Mouse (Mus musculus) forebrain, embryonic 16.5 days (tissue): ENCODE measurements around the gene Tph1. TPM values are rescaled to one million over a fixed set of nuclear protein-coding genes. Genes with fewer than 3 reads are reported as not detected.

Source experiments
- ATAC-seq: fragments of 200-750 bp; cut with Nextera tagmentation; 2 replicates; pipeline ENCODE4 v1.8.0; 2017; ENCODE audit warnings: mild to moderate bottlenecking, moderate library complexity
- H3K27ac ChIP-seq: fragments of 300-500 bp; sonication (generic); 2 replicates; pipeline ENCODE4 v1.5.1; 2014; ENCODE audit warnings: low read length, control low read depth
- H3K27me3 ChIP-seq: fragments of 300-500 bp; sonication (generic); replicated peaks from 2 replicates; pipeline ENCODE4 v1.6.1; 2014; ENCODE audit warnings: low read length; ENCODE audit not compliant: control insufficient read depth, insufficient read depth
- H3K36me3 ChIP-seq: fragments of 300-500 bp; sonication (generic); 2 replicates; pipeline ENCODE4 v1.6.1; 2014; ENCODE audit not compliant: control insufficient read depth, insufficient read depth
- H3K4me1 ChIP-seq: fragments of 300-500 bp; sonication (generic); replicated peaks from 2 replicates; pipeline ENCODE4 v1.6.1; 2014; ENCODE audit warnings: low read length; ENCODE audit not compliant: control insufficient read depth, insufficient read depth
- H3K4me2 ChIP-seq: fragments of 300-500 bp; sonication (generic); 2 replicates; pipeline ENCODE4 v1.6.1; 2014; ENCODE audit warnings: mild to moderate bottlenecking, low read length, control low read depth
- H3K4me3 ChIP-seq: fragments of 300-500 bp; sonication (generic); replicated peaks from 2 replicates; pipeline ENCODE4 v1.5.1; 2014; ENCODE audit warnings: mild to moderate bottlenecking, low read length, control low read depth
- H3K9ac ChIP-seq: fragments of 300-500 bp; sonication (generic); replicated peaks from 2 replicates; pipeline ENCODE4 v1.6.1; 2014; ENCODE audit warnings: low read depth, low read length, control low read depth
- H3K9me3 ChIP-seq: fragments of 300-500 bp; sonication (generic); 2 replicates; pipeline ENCODE4 v1.6.1; 2016; ENCODE audit warnings: low read length; ENCODE audit not compliant: control insufficient read depth
- WGBS: fragments of 180-500 bp; shearing (Covaris S2); extraction: QIAGEN DNeasy Blood & Tissue Kit; methylation state at CpG from one replicate; pipeline ENCODE4 v1.1.7; 2014; 5-methylcytosine and 5-hydroxymethylcytosine counted together
- polyA plus RNA-seq: library from polyadenylated mRNA; unstranded; fragments of >200 nt; fragmentation: Nextera tagmentation; extraction: Ambion mirVana; gene quantifications from 2 replicates; pipeline ENCODE4 v1.2.1, GENCODE M21; 2015

Gene Tph1
- polyA plus RNA-seq, 1 experiment from 2014 or later: 0.35 TPM

DNA sequence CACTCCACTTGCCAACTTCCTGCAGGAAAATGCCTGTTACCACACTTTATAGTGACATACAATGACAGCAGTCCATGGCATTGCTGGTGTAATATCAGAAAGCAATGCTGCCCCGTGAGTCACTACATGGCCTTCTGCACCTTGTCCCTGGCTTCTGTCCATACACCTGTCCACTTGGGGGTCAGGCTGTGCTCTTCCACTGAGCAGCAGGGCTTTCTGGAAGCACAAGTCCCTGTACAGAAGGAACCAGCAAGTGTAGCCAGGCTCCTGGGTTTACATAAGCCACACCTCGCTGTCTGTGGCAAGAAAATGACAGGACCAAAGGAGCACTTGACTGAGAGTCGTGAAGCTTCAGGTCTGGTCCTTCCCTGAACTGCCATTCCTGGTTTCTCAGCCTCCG lies 63.0 kb downstream of the Tph1 start:
- H3K4me3 ChIP-seq: no peak overlapping the region
- ATAC-seq: no peak
- H3K27me3 ChIP-seq: no peaks in the 10 kb centered on the region
- no peak overlapping the region for H3K27ac ChIP-seq
- WGBS: 90% methylated on average over 4 of the region's 4 CpGs
- no peak overlapping the region for H3K9ac ChIP-seq
- H3K4me1 ChIP-seq: peaks cover 13% of the 10 kb centered on the region
- H3K9me3 ChIP-seq: no peaks in the 10 kb centered on the region
- no peaks in the 10 kb centered on the region for H3K36me3 ChIP-seq
- H3K4me2 ChIP-seq: no peak overlapping the region

- ATAC-seq: peak; percentile 44
- no peak overlapping the region for H3K4me2 ChIP-seq
- peaks cover 19% of the 10 kb centered on the region for H3K4me1 ChIP-seq
- no peak overlapping the region for H3K9ac ChIP-seq
- H3K4me3 ChIP-seq: no peak overlapping the region
- no peaks in the 10 kb centered on the region for H3K27me3 ChIP-seq
- no peak overlapping the region for H3K27ac ChIP-seq
- H3K36me3 ChIP-seq: no peaks in the 10 kb centered on the region
- WGBS: 52% methylated on average over 11 of the region's 11 CpGs
- no peaks in the 10 kb centered on the region for H3K9me3 ChIP-seq
Measured at GRCm38 (mm10) chr7:46607428-46608055, 64.8 kb downstream of the Tph1 start.

DNA sequence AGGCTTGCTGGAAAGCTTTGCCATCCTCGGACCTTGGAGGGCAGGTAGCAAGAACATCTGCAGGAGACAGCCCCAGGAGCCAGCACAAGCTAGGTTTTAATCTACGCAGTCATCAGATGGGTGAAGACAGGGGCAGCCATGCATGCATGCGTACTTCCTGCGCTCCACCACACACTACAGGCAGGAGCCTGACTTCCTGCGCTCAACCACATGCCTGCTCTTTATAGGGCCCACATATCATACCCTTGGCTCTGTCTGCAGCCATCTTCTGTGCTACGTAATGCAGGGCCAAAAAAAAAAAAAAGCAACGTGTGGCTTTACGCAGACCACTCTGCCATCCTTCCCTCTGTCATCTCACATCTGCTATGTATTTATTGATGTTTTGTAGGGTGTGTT lies 65.3 kb downstream of the Tph1 start:
- Histone ChIP-seq H3K36me3 (no peaks in the 10 kb centered on the region), H3K4me2 (no peak overlapping the region), H3K4me1 (peaks cover 22% of the 10 kb centered on the region), H3K9me3 (no peaks in the 10 kb centered on the region), H3K4me3 (no peak overlapping the region), H3K9ac (no peak overlapping the region), H3K27me3 (no peaks in the 10 kb centered on the region), H3K27ac (no peak overlapping the region)
- 68% methylated on average over 8 of the region's 8 CpGs for WGBS
- peak; percentile 47 for ATAC-seq

DNA sequence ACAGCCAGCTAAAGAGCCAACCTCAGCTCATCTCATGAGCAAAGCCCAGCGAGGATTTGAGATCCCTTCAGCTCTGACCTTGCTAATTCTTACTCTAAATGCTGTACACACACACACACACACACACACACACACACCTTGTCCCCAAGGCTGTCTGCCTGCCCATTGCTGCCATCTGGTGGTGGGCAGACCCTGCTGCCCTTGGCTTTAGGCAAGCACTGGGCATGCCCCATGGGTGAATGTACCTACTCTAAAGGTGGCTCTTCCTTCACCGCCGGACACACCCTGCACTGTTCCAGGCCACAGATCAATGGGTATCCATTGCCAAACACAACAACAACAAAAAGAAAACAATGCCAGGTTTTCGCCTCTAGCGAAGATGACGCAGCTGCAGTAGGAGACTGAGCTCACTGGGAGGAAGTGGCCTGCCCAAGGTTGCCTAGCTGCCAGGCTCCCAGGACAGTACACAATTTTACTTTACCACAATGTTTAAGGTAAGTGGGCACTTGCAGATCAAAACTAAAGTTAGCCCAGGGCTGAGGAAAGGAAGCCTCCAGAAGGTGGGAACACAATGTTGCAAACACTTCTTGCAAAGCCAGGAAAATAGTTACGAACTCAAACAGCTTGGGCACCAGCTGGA lies 65.8 kb downstream of the Tph1 start:
- no peak overlapping the region for H3K4me3 ChIP-seq
- no peaks in the 10 kb centered on the region for H3K9me3 ChIP-seq
- no peak overlapping the region for H3K27ac ChIP-seq
- no peak overlapping the region for H3K9ac ChIP-seq
- ATAC-seq: 0 out of 2 replicates have a peak, but pooled peaks have one; percentile 17
- H3K36me3 ChIP-seq: no peaks in the 10 kb centered on the region
- H3K4me1 ChIP-seq: peaks cover 24% of the 10 kb centered on the region
- H3K27me3 ChIP-seq: no peaks in the 10 kb centered on the region
- 78% methylated on average over 7 of the region's 7 CpGs for WGBS
- no peak overlapping the region for H3K4me2 ChIP-seq

DNA sequence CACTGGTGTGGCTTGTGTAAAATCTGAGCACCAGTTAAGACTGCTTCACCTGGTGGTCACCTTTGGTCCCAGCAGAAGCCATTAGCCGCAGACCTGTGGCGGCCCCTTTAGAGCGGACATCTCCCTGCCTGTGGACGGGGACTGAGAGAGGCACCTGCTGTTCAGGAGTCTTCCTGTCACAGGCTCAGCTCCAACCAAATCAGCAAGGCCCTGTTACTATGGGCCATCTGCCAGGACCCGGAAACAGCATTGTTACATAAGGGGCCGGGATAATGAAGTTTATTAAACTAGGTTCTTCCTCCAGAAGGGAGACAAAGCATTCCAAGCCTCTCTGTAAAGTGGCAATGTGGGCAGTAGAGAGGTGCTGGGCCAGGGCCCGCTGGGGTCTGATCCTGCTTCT lies 69.3 kb downstream of the Tph1 start:
- 51% methylated on average over 7 of the region's 7 CpGs for WGBS
- Histone ChIP-seq H3K9me3 (no peaks in the 10 kb centered on the region), H3K4me1 (peaks cover 33% of the 10 kb centered on the region), H3K27me3 (no peaks in the 10 kb centered on the region), H3K4me3 (no peak overlapping the region), H3K27ac (no peak overlapping the region), H3K36me3 (no peaks in the 10 kb centered on the region), H3K9ac (no peak overlapping the region), H3K4me2 (no peak overlapping the region)
- no peak for ATAC-seq

DNA sequence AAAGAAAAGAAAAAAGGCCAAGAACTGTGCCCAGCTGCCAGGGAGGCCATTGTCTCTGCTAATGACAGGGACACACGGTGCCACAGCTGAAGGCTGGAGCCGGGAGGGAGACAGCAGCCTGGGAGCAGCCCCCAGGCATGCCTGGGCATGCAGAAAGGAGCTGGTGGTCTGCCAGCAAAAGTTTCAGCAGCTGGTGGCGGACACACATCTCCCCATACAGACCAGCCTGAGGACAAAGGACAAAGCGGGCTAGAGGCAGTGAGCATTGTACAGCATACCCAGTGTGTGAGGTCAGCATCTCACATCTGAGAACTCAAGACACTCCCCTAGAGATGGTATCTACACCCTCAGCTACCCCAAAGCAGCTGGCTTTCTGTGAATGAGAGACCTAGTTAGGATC lies 70.3 kb downstream of the Tph1 start:
- peak; percentile 82 for ATAC-seq
- no peak overlapping the region for H3K9ac ChIP-seq
- no peaks in the 10 kb centered on the region for H3K36me3 ChIP-seq
- H3K9me3 ChIP-seq: no peaks in the 10 kb centered on the region
- H3K4me2 ChIP-seq: no peak overlapping the region
- H3K4me3 ChIP-seq: no peak overlapping the region
- 13% methylated on average over 4 of the region's 4 CpGs for WGBS
- peaks cover 30% of the 10 kb centered on the region for H3K4me1 ChIP-seq
- H3K27me3 ChIP-seq: no peaks in the 10 kb centered on the region
- peak overlapping the region; percentile 56; the same call in 1 of the 2 replicates for H3K27ac ChIP-seq

- Histone ChIP-seq H3K4me2 (no peak overlapping the region), H3K27me3 (no peaks in the 10 kb centered on the region), H3K4me1 (peaks cover 24% of the 10 kb centered on the region), H3K9me3 (no peaks in the 10 kb centered on the region), H3K36me3 (no peaks in the 10 kb centered on the region), H3K4me3 (no peak overlapping the region), H3K27ac (peak overlapping the region; percentile 72; the same call in 1 of the 2 replicates), H3K9ac (no peak overlapping the region)
- ATAC-seq: no peak
- 58% methylated on average over 5 of the region's 5 CpGs for WGBS
Measured at GRCm38 (mm10) chr7:46601097-46601496, 71.2 kb downstream of the Tph1 start.

GRCm38 (mm10) chr7:46597006-46597405 lies 75.3 kb downstream of the Tph1 start:
- Histone ChIP-seq H3K4me3 (no peak overlapping the region), H3K9me3 (no peaks in the 10 kb centered on the region), H3K4me1 (peaks cover 14% of the 10 kb centered on the region), H3K27me3 (no peaks in the 10 kb centered on the region), H3K36me3 (no peaks in the 10 kb centered on the region), H3K9ac (no peak overlapping the region), H3K4me2 (no peak overlapping the region), H3K27ac (no peak overlapping the region)
- no peak for ATAC-seq
- WGBS: 98% methylated on average over 2 of the region's 2 CpGs
